Mouse (Mus musculus): ENCODE measurements around the gene Snhg11.

Snhg11 gene

GRCm38 (mm10) chr2:158410022-158411014 is 34.9 kb downstream of the Snhg11 start:
- in situ Hi-C loops (cut with MboI; ENCODE audit: low pct_unique_long_range_greater_than_20kb in 1 of 2, low sequenced_read_pairs in 2 of 2, unreplicated experiment in 1 of 2), result no loop called here

GRCm38 (mm10) chr2:158413240-158413639 is 37.8 kb downstream of the Snhg11 start:
- in situ Hi-C loops (cut with MboI; ENCODE audit: low pct_unique_long_range_greater_than_20kb in 1 of 2, low sequenced_read_pairs in 2 of 2, unreplicated experiment in 1 of 2), result no loop called here

- in situ Hi-C loops (cut with MboI; ENCODE audit: low pct_unique_long_range_greater_than_20kb in 1 of 2, low sequenced_read_pairs in 2 of 2, unreplicated experiment in 1 of 2), result no loop called here
Observed at GRCm38 (mm10) chr2:158415826-158416225, 40.4 kb downstream of the Snhg11 start.

- in situ Hi-C loops (cut with MboI; ENCODE audit: low pct_unique_long_range_greater_than_20kb in 1 of 2, low sequenced_read_pairs in 2 of 2, unreplicated experiment in 1 of 2), result no loop called here
Observed at GRCm38 (mm10) chr2:158418663-158419062, 43.2 kb downstream of the Snhg11 start.
